Mouse (Mus musculus) kidney, embryonic 14.5 days (tissue): Measurements from ENCODE around the gene Dolpp1. TPM values are rescaled to one million over a fixed set of nuclear protein-coding genes. Genes with fewer than 3 reads are reported as not detected.

ENCODE experiments used
- ATAC-seq: fragments of 200-750 bp; cut with Nextera tagmentation; 2 replicates; pipeline ENCODE4 v1.8.0; 2017; ENCODE audit warnings: moderate number of reproducible peaks, mild to moderate bottlenecking, moderate TSS enrichment, moderate library complexity; ENCODE audit not compliant: low FRiP score, low TSS enrichment
- H3K27ac ChIP-seq: fragments of 300-500 bp; sonication (generic); 2 replicates; pipeline ENCODE4 v1.5.1; 2014; ENCODE audit warnings: low read depth, mild to moderate bottlenecking, low read length, moderate library complexity, mixed read lengths
- H3K27me3 ChIP-seq: fragments of 300-500 bp; sonication (generic); 2 replicates; pipeline ENCODE4 v1.6.1; 2014; ENCODE audit warnings: mild to moderate bottlenecking, low read length; ENCODE audit not compliant: control insufficient read depth, insufficient read depth
- H3K36me3 ChIP-seq: fragments of 300-500 bp; sonication (generic); 2 replicates; pipeline ENCODE4 v1.6.1; 2014; ENCODE audit warnings: low read length, mixed read lengths; ENCODE audit not compliant: control insufficient read depth, insufficient read depth
- H3K4me1 ChIP-seq: fragments of 300-500 bp; sonication (generic); 2 replicates; pipeline ENCODE4 v1.6.1; 2014; ENCODE audit warnings: low read length, mixed read lengths; ENCODE audit not compliant: control insufficient read depth, insufficient read depth
- H3K4me2 ChIP-seq: fragments of 300-500 bp; sonication (generic); replicated peaks from 2 replicates; pipeline ENCODE4 v1.6.1; 2014; ENCODE audit warnings: low read depth, mild to moderate bottlenecking, low read length
- H3K4me3 ChIP-seq: fragments of 300-500 bp; sonication (generic); 2 replicates; pipeline ENCODE4 v1.5.1; 2014; ENCODE audit warnings: mild to moderate bottlenecking, low read length
- H3K9ac ChIP-seq: fragments of 300-500 bp; sonication (generic); 2 replicates; pipeline ENCODE4 v1.6.1; 2014; ENCODE audit warnings: low read depth, mild to moderate bottlenecking, low read length, moderate library complexity
- H3K9me3 ChIP-seq: fragments of 300-500 bp; sonication (generic); 2 replicates; pipeline ENCODE4 v1.6.1; 2016; ENCODE audit warnings: low read length; ENCODE audit not compliant: control insufficient read depth
- WGBS: fragments of 180-500 bp; shearing (Covaris S2); extraction: QIAGEN DNeasy Blood & Tissue Kit; methylation state at CpG from one replicate; pipeline ENCODE4 v1.1.7; 2014; 5-methylcytosine and 5-hydroxymethylcytosine counted together
- microRNA-seq: library from miRNA; unstranded; fragments of <30 nt; microRNA quantifications from one replicate; pipeline ENCODE4, GENCODE M21; 2016
- polyA plus RNA-seq: library from polyadenylated mRNA; unstranded; fragments of >200 nt; fragmentation: Nextera tagmentation; extraction: Ambion mirVana; gene quantifications from 2 replicates; pipeline ENCODE4 v1.2.1, GENCODE M21; 2014

Dolpp1 gene
- polyA plus RNA-seq, 1 experiment from 2014 or later, result 34.7 TPM

DNA sequence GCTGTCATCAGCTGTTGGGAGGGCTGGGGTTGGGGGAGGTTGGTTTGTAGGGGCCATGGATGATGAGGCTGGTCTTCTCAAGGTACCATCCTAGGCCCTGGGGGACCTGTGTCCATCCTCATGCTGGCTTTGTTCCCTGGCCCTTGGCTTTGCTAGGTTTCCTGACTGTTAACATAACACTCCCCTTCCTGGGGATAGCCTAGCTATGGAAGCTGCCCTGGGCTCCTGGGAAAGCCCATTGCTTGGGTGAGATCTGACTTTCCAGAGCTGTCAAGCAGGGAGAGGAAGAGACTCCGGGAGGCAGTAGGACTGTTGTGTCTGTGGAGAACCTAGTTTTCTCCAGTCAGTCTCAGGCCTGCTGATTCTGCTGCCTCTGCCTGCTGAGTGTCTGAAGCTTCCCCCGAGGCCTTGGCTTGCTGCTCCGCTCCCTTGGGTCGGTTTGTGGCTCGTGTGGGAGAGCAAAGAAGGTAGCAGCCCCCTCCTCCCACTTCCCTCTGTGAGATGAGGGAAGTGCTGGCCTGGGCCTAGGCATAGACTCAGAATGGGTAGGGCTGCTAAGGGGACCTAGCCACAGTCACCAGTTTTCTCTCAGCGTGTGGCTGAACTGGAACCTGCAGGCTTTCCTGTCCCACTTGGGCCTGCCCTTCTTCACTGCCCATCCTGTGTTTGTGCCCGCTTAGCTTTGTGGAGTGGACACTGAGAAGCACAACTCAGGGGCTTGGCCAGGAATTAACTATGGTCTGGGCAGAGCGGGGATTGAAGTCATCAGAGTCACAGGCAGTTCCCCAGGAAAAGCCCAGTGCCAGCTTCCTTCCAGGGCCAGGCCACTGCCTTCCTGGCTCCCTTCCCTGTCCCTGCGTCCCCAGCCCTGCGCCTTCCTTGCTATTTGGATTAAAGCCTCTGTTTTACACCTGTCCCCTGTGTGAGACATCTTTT is 55.1 kb downstream of the Dolpp1 start:
- peaks cover 59% of the 10 kb centered on the region for H3K36me3 ChIP-seq
- H3K4me2 ChIP-seq, result no peak overlapping the region
- H3K4me1 ChIP-seq, result peaks cover 38% of the 10 kb centered on the region
- ATAC-seq, result no peak
- WGBS, result 75% methylated on average over 10 of the region's 10 CpGs
- no peak overlapping the region for H3K9ac ChIP-seq
- peaks cover 6% of the 10 kb centered on the region; the same call in 1 of the 2 replicates for H3K9me3 ChIP-seq
- no peaks in the 10 kb centered on the region for H3K27me3 ChIP-seq
- no peak overlapping the region for H3K4me3 ChIP-seq
- no peak overlapping the region for H3K27ac ChIP-seq

GRCm38 (mm10) chr2:30448371-30448770 is 56.3 kb downstream of the Dolpp1 start:
- Histone ChIP-seq H3K9ac (no peak overlapping the region), H3K4me3 (no peak overlapping the region), H3K9me3 (peaks cover 6% of the 10 kb centered on the region; the same call in 1 of the 2 replicates), H3K4me1 (peaks cover 26% of the 10 kb centered on the region), H3K36me3 (peaks cover 53% of the 10 kb centered on the region), H3K27ac (no peak overlapping the region), H3K27me3 (no peaks in the 10 kb centered on the region), H3K4me2 (no peak overlapping the region)
- ATAC-seq, result no peak
- 85% methylated on average over 7 of the region's 7 CpGs for WGBS

Small RNA genes lying within 50 kb of the gene (microRNA-seq; reads per million reads assigned to microRNA genes)
- not detected for gene Gm47292

Other genes with a start within 250 kb of the Dolpp1 start
- 20.3 and 22.1 TPM in 2 replicates for gene Endog, start 220.8 kb upstream of the Dolpp1 start, polyA plus RNA-seq
- 58.2 and 77.0 TPM in 2 replicates for gene Spout1, start 213.8 kb upstream of the Dolpp1 start, polyA plus RNA-seq
- gene Kyat1, start 186.4 kb upstream of the Dolpp1 start, polyA plus RNA-seq, result 10.0 and 11.4 TPM in 2 replicates
- 49.4 and 51.1 TPM in 2 replicates for gene Lrrc8a, start 154.5 kb upstream of the Dolpp1 start, polyA plus RNA-seq
- gene Gm28035, start 151.7 kb upstream of the Dolpp1 start, polyA plus RNA-seq, result 0.07 and 0.26 TPM in 2 replicates
- gene Phyhd1, start 126.1 kb upstream of the Dolpp1 start, polyA plus RNA-seq, result 7.7 and 11.5 TPM in 2 replicates
- not detected in 2 replicates for gene Gm28038, start 111.2 kb upstream of the Dolpp1 start, polyA plus RNA-seq
- gene Dolk, start 105.9 kb upstream of the Dolpp1 start, polyA plus RNA-seq, result 25.2 and 34.4 TPM in 2 replicates
- gene Nup188, start 105.9 kb upstream of the Dolpp1 start, polyA plus RNA-seq, result 35.2 and 54.4 TPM in 2 replicates
- 69.4 and 70.9 TPM in 2 replicates for gene Sh3glb2, start 32.9 kb upstream of the Dolpp1 start, polyA plus RNA-seq
- 14.5 and 25.0 TPM in 2 replicates for gene Miga2, start 28.0 kb upstream of the Dolpp1 start, polyA plus RNA-seq
- gene Crat, start 23.6 kb downstream of the Dolpp1 start, polyA plus RNA-seq, result 21.4 and 30.6 TPM in 2 replicates
- gene Ptpa, start 23.8 kb downstream of the Dolpp1 start, polyA plus RNA-seq, result 92.3 and 96.0 TPM in 2 replicates
- 5.5 and 7.2 TPM in 2 replicates for gene Ier5l, start 82.0 kb downstream of the Dolpp1 start, polyA plus RNA-seq
- gene Cstad, start 202.8 kb downstream of the Dolpp1 start, polyA plus RNA-seq, result 0.91 and 1.7 TPM in 2 replicates